Comparison of ENCODE assay signal across 29 mouse cellular contexts in the genomic region with DNA sequence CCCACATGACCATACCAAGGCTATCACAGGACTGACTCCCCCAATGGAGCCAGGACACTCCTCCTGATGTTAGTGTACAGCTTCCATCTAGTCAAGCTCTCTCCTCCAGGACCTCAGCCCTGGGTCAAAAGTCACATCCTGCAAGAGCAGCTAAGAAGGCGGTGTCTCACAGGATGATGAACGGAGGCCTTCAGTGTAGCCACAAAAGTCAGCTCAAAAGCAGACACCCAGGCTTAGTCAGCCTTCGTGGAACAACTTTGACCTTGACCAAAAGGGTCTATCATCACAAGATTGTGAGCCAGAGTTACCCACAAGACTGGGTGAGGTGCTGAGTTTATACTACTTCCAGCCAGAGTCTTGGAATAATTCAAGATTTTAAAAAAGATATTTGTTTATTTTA. TPM values are rescaled to one million over a fixed set of nuclear protein-coding genes. Genes with fewer than 3 reads are reported as not detected.
DNase-seq lines count a peak whose midpoint lies in the region.
"Had no signal": no experiment of that assay in that cellular context is flagged by ENCODE, and none has a peak within 500 bp of the region (broad histone marks: within the 10 kb centered on the region; RNA-seq: fewer than 3 reads in every experiment).

No protein-coding gene starts in this region.

- peak; percentile 53 for DNase-seq in adrenal gland, postnatal 14 days
- DNase-seq in adrenal gland, postnatal 25 days: no peak
- no peak for DNase-seq in heart, embryonic 10.5 days (ENCODE audit: low spot score)
- no peak for DNase-seq in heart, adult 9 months (ENCODE audit: low spot score in 2 of 2)
- peak; percentile 42 for DNase-seq in ovary, adult 18-20 months (ENCODE audit: low spot score)
- DNase-seq in ovary, postnatal 14 days (ENCODE audit: low spot score): no peak
- DNase-seq in yolk sac, embryonic 10.5 days (ENCODE audit: low spot score): peak; percentile 48
- DNase-seq in thymus, postnatal 0 days (ENCODE audit: low spot score): no peak
- DNase-seq: B cell, adult 2 months; cerebellum, adult 18-20 months; cerebellum, postnatal 25 days; embryo, embryonic 11 days; gastrocnemius, postnatal 10 days; kidney, adult 18-20 months; layer of hippocampus, postnatal 36 days; liver, embryonic 13.5 days; lung, adult 18-20 months; lung, postnatal 10 days; right cerebral cortex, postnatal 4 days; thymus, adult 18-20 months; thymus, postnatal 36 days had no signal

- H3K4me1 ChIP-seq in heart, embryonic 10.5 days: peaks cover 60% of the 10 kb centered on the region
- H3K4me1 ChIP-seq: forebrain, embryonic 15.5 days had no signal

- H3K9me3 ChIP-seq in heart, embryonic 10.5 days: no peaks in the 10 kb centered on the region
- H3K9me3 ChIP-seq: embryonic facial prominence, embryonic 13.5 days; forebrain, embryonic 10.5 days; forebrain, embryonic 15.5 days; hindbrain, embryonic 10.5 days; kidney, embryonic 15.5 days; limb, embryonic 10.5 days; limb, embryonic 15.5 days; liver, embryonic 13.5 days had no signal

- peak overlapping the region; percentile 31; the same call in 1 of the 2 replicates for H3K27ac ChIP-seq in heart, embryonic 10.5 days
- H3K27ac ChIP-seq: embryonic facial prominence, embryonic 13.5 days; forebrain, embryonic 10.5 days; forebrain, embryonic 15.5 days; hindbrain, embryonic 10.5 days; kidney, embryonic 15.5 days; limb, embryonic 10.5 days; limb, embryonic 15.5 days; liver, embryonic 13.5 days; stomach, postnatal 0 days had no signal

- H3K36me3 ChIP-seq in heart, embryonic 10.5 days: 0 out of 2 replicates have a peak, but pooled peaks cover 4% of the 10 kb centered on the region
- H3K36me3 ChIP-seq: embryonic facial prominence, embryonic 13.5 days; forebrain, embryonic 10.5 days; forebrain, embryonic 15.5 days; hindbrain, embryonic 10.5 days; kidney, embryonic 15.5 days; limb, embryonic 10.5 days; limb, embryonic 15.5 days; liver, embryonic 13.5 days had no signal

- no peaks in the 10 kb centered on the region for H3K27me3 ChIP-seq in heart, embryonic 10.5 days (ENCODE audit: insufficient read depth, poor library complexity, severe bottlenecking)
- H3K27me3 ChIP-seq: embryonic facial prominence, embryonic 13.5 days; forebrain, embryonic 15.5 days; kidney, embryonic 15.5 days; limb, embryonic 15.5 days; liver, embryonic 13.5 days had no signal

- no peak overlapping the region for H3K4me3 ChIP-seq in heart, embryonic 10.5 days
- H3K4me3 ChIP-seq: embryonic facial prominence, embryonic 13.5 days; forebrain, embryonic 10.5 days; forebrain, embryonic 15.5 days; hindbrain, embryonic 10.5 days; kidney, embryonic 15.5 days; limb, embryonic 10.5 days; limb, embryonic 15.5 days; liver, embryonic 13.5 days had no signal

- WGBS in heart, embryonic 10.5 days: 49% methylated on average over 3 of the region's 3 CpGs

RNA-seq across cellular contexts. Expression of a gene that starts 42.6 kb away (rescaled TPM):
- 110 and 152 TPM in 2 replicates for total RNA-seq in adrenal gland, postnatal 14 days (2021)
- 76.1 and 90.7 TPM in 2 replicates for total RNA-seq in adrenal gland, postnatal 25 days (2021)
- polyA plus RNA-seq in heart, embryonic 10.5 days (2016; fragmentation: Nextera tagmentation; extraction: Ambion mirVana): 40.6 and 56.0 TPM in 2 replicates
- polyA plus RNA-seq in thymus, postnatal 0 days (2015; fragmentation: Nextera tagmentation; extraction: Ambion mirVana): 60.8 and 61.8 TPM in 2 replicates

RNA-seq across cellular contexts. Expression of a gene that starts 43.2 kb away (rescaled TPM):
- 0.67 and 1.9 TPM in 2 replicates for total RNA-seq in adrenal gland, postnatal 14 days (2021)
- total RNA-seq in adrenal gland, postnatal 25 days (2021): 0.52 and 0.71 TPM in 2 replicates
- polyA plus RNA-seq in heart, embryonic 10.5 days (2016; fragmentation: Nextera tagmentation; extraction: Ambion mirVana): 0.46 and 1.2 TPM in 2 replicates
- 8.2 and 11.4 TPM in 2 replicates for polyA plus RNA-seq in thymus, postnatal 0 days (2015; fragmentation: Nextera tagmentation; extraction: Ambion mirVana)
- total RNA-seq: layer of hippocampus, postnatal 36 days had no signal

Comparison
In these comparisons a context has a peak if more than half of its experiments do, and no peak if none do; other contexts are left out.
1. DNase-seq: peak in adrenal gland, postnatal 14 days (single experiment), ovary, adult 18-20 months (single experiment) and yolk sac, embryonic 10.5 days (single experiment); none in adrenal gland, postnatal 25 days (single experiment), heart, embryonic 10.5 days (single experiment), heart, adult 9 months (0 of 2), ovary, postnatal 14 days (single experiment) and thymus, postnatal 0 days (single experiment).